Mouse (Mus musculus) C2C12 (cell line): ENCODE data around the gene Pdzrn3. TPM values are rescaled to one million over a fixed set of nuclear protein-coding genes. Genes with fewer than 3 reads are reported as not detected.

Source experiments
- H3K27me3 ChIP-seq: one replicate; pipeline ENCODE4 v1.6.1; 2011; ENCODE audit not compliant: control insufficient read depth, insufficient read depth, insufficient read length
- H3K36me3 ChIP-seq: one replicate; pipeline ENCODE4 v1.6.1; 2011; ENCODE audit not compliant: control insufficient read depth, insufficient read depth
- H3K4me3 ChIP-seq: one replicate; pipeline ENCODE4 v1.5.1; 2011; ENCODE audit warnings: mild to moderate bottlenecking, control low read depth; ENCODE audit not compliant: poor library complexity, insufficient read depth, severe bottlenecking
- H3K79me2 ChIP-seq: one replicate; pipeline ENCODE4 v1.6.1; 2011; ENCODE audit not compliant: control insufficient read depth, insufficient read depth
- H3K79me3 ChIP-seq: one replicate; pipeline ENCODE4 v1.6.1; 2011; ENCODE audit warnings: low read depth, control low read depth
- H3ac ChIP-seq: one replicate; pipeline ENCODE3; 2011; ENCODE audit warnings: low read depth; ENCODE audit not compliant: control insufficient read depth, insufficient read length
- CEBPB ChIP-seq: IDR thresholded peaks from one replicate; pipeline ENCODE4 v1.6.1; 2011; ENCODE audit warnings: low read depth, mild to moderate bottlenecking, control low read depth, moderate library complexity
- CTCF ChIP-seq: IDR thresholded peaks from one replicate; pipeline ENCODE4 v1.5.1; 2011; ENCODE audit not compliant: control insufficient read depth, insufficient read depth, insufficient read length
- FOSL1 ChIP-seq: IDR thresholded peaks from one replicate; pipeline ENCODE4 v1.8.0; 2011; ENCODE audit warnings: mild to moderate bottlenecking, low read length; ENCODE audit not compliant: poor library complexity, insufficient read depth, severe bottlenecking
- MAX ChIP-seq: IDR thresholded peaks from one replicate; pipeline ENCODE4 v1.6.1; 2011; ENCODE audit warnings: mild to moderate bottlenecking, control low read depth
- MYOD1 ChIP-seq: IDR thresholded peaks from one replicate; pipeline ENCODE4 v1.6.1; 2011; ENCODE audit warnings: low read depth; ENCODE audit not compliant: control insufficient read depth, insufficient read length
- MYOG ChIP-seq: IDR thresholded peaks from one replicate; pipeline ENCODE4 v1.6.1; 2011; ENCODE audit not compliant: control insufficient read depth, insufficient read length; ENCODE audit errors: extremely low read depth
- USF1 ChIP-seq: IDR thresholded peaks from one replicate; pipeline ENCODE4 v1.6.1; 2011; ENCODE audit warnings: low read depth, mild to moderate bottlenecking, control low read depth, moderate library complexity
- polyA plus RNA-seq: library from polyadenylated mRNA; unstranded; fragments of >200 nt; fragmentation: generic; extraction: Trizol; gene quantifications from one replicate; pipeline ENCODE4 v1.2.1, GENCODE M21; 2012; ENCODE audit warnings: missing spikeins

Pdzrn3 gene
- polyA plus RNA-seq, 1 experiment: 10.5 TPM

GRCm38 (mm10) chr6:101268266-101268665 lies 109.4 kb downstream of the Pdzrn3 start:
- H3K79me3 ChIP-seq: no peaks in the 10 kb centered on the region
- H3ac ChIP-seq: no peak overlapping the region
- H3K36me3 ChIP-seq: no peaks in the 10 kb centered on the region
- H3K27me3 ChIP-seq: no peaks in the 10 kb centered on the region
- H3K4me3 ChIP-seq: no peak overlapping the region
- TF ChIP-seq USF1: no peak
- no peak for TF ChIP-seq CEBPB
- TF ChIP-seq MYOG: no peak
- no peak for TF ChIP-seq CTCF
- no peak for TF ChIP-seq MAX
- no peak for TF ChIP-seq FOSL1
- no peak for TF ChIP-seq MYOD1
- no peaks in the 10 kb centered on the region for H3K79me2 ChIP-seq

DNA sequence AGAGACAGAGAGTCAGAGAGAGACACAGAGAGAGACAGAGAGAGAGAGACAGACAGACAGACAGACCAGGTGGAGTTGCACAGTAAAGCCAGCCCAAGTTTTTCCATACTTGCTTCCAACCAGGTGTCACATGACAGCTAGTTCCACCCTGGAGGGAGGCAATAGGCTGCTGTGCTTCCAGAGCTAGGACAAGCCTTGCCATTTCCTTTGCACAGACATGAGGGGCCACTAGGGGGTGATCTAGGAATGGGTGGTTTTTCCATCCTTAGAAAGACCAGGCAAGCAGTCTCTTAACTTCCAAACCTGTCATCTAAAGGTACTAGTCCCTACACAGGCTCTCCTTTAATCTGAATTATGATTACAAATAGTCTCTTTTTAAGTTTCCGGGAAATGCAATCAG lies 110.9 kb downstream of the Pdzrn3 start:
- H3K79me2 ChIP-seq: no peaks in the 10 kb centered on the region
- no peak overlapping the region for H3ac ChIP-seq
- H3K36me3 ChIP-seq: no peaks in the 10 kb centered on the region
- TF ChIP-seq CTCF: peak; percentile 67
- peak; percentile 70 for TF ChIP-seq USF1
- TF ChIP-seq MAX: no peak
- no peaks in the 10 kb centered on the region for H3K79me3 ChIP-seq
- no peaks in the 10 kb centered on the region for H3K27me3 ChIP-seq
- no peak overlapping the region for H3K4me3 ChIP-seq

GRCm38 (mm10) chr6:101263544-101263943 lies 114.2 kb downstream of the Pdzrn3 start:
- Histone ChIP-seq H3K4me3 (no peak overlapping the region), H3ac (no peak overlapping the region), H3K36me3 (no peaks in the 10 kb centered on the region), H3K79me2 (no peaks in the 10 kb centered on the region), H3K27me3 (no peaks in the 10 kb centered on the region), H3K79me3 (no peaks in the 10 kb centered on the region)
- TF ChIP-seq CEBPB (no peak), CTCF (no peak), USF1 (no peak), MYOD1 (no peak), MYOG (no peak), FOSL1 (no peak), MAX (no peak)

GRCm38 (mm10) chr6:101261513-101261912 lies 116.2 kb downstream of the Pdzrn3 start:
- no peak overlapping the region for H3K4me3 ChIP-seq
- no peaks in the 10 kb centered on the region for H3K79me2 ChIP-seq
- H3K79me3 ChIP-seq: no peaks in the 10 kb centered on the region
- H3K36me3 ChIP-seq: no peaks in the 10 kb centered on the region
- no peaks in the 10 kb centered on the region for H3K27me3 ChIP-seq
- H3ac ChIP-seq: no peak overlapping the region
- TF ChIP-seq FOSL1 (no peak), MYOD1 (no peak), CTCF (no peak), MAX (no peak), USF1 (no peak), CEBPB (no peak), MYOG (no peak)

DNA sequence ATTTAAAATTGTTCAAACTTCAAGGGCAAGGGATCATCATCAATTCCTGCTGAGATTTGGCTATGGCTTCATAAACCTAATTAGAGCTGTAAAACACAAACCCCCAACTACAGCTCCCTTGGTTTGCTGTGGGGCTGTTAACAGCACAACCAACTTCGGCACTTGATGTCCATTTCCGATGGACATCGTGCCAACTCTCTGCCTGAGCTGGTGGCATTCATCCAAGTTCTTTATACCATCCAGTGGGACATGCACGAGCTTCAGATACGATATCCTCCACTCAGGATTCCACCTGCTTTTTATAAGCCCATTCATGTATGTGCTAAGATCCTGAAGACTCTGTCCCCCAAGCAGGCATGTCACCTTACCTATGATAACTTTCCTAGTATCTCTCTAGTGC lies 118.3 kb downstream of the Pdzrn3 start:
- Histone ChIP-seq H3K4me3 (no peak overlapping the region), H3K79me3 (no peaks in the 10 kb centered on the region), H3K27me3 (no peaks in the 10 kb centered on the region), H3K79me2 (no peaks in the 10 kb centered on the region), H3ac (no peak overlapping the region), H3K36me3 (no peaks in the 10 kb centered on the region)
- TF ChIP-seq CTCF: no peak
- no peak for TF ChIP-seq MAX
- TF ChIP-seq USF1: no peak
- TF ChIP-seq CEBPB: no peak
- no peak for TF ChIP-seq MYOD1
- TF ChIP-seq FOSL1: no peak
- no peak for TF ChIP-seq MYOG

DNA sequence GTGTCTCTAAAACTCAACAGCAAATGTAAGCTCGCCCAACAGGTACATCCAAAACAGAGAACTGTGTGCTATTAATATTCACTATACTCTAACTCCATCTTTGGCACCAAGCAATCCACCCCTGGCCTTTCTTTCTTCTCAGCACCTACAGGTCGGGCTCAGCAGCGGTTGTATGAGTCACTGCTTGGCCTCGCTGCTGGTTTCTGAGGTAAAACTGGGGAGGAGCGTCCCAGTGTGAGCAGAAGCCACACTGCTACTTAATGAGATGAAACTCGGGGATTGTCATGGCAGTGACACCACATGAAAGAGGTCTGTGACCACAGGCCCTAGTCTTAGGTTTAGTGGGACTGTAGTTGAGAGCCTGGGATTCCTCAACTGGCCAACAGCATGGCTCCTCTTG lies 120.3 kb downstream of the Pdzrn3 start:
- no peaks in the 10 kb centered on the region for H3K79me3 ChIP-seq
- H3ac ChIP-seq: no peak overlapping the region
- no peaks in the 10 kb centered on the region for H3K79me2 ChIP-seq
- no peak overlapping the region for H3K4me3 ChIP-seq
- no peaks in the 10 kb centered on the region for H3K36me3 ChIP-seq
- no peak for TF ChIP-seq MYOG
- TF ChIP-seq CTCF: no peak
- TF ChIP-seq MAX: peak; percentile 38
- H3K27me3 ChIP-seq: no peaks in the 10 kb centered on the region
